Mouse (Mus musculus) heart, embryonic 15.5 days (tissue): ENCODE measurements around the gene Zfp677. TPM values are rescaled to one million over a fixed set of nuclear protein-coding genes. Genes with fewer than 3 reads are reported as not detected.
"Not testable (repeated sequence)": the region's sequence is repeated elsewhere in the genome, so short reads cannot be mapped to it uniquely, and the experiment has no call there.

Source experiments
- ATAC-seq: fragments of 200-750 bp; cut with Nextera tagmentation; replicated peaks from 2 replicates; pipeline ENCODE4 v1.8.0; 2017; ENCODE audit warnings: low read depth, moderate TSS enrichment; ENCODE audit not compliant: insufficient number of reproducible peaks, insufficient read depth, low FRiP score
- H3K27ac ChIP-seq: fragments of 300-500 bp; sonication (generic); 2 replicates; pipeline ENCODE4 v1.5.1; 2015; ENCODE audit warnings: mild to moderate bottlenecking, inconsistent platforms
- H3K27me3 ChIP-seq: fragments of 300-500 bp; sonication (generic); 2 replicates; pipeline ENCODE4 v1.6.1; 2015; ENCODE audit warnings: inconsistent platforms
- H3K36me3 ChIP-seq: fragments of 300-500 bp; sonication (generic); 2 replicates; pipeline ENCODE4 v1.6.1; 2015; ENCODE audit warnings: mild to moderate bottlenecking, inconsistent platforms
- H3K4me1 ChIP-seq: fragments of 300-500 bp; sonication (generic); replicated peaks from 2 replicates; pipeline ENCODE4 v1.6.1; 2015; ENCODE audit warnings: inconsistent platforms
- H3K4me2 ChIP-seq: fragments of 300-500 bp; sonication (generic); 2 replicates; pipeline ENCODE4 v1.6.1; 2015; ENCODE audit warnings: inconsistent platforms, mild to moderate bottlenecking, moderate library complexity
- H3K4me3 ChIP-seq: fragments of 300-500 bp; sonication (generic); 2 replicates; pipeline ENCODE4 v1.5.1; 2015; ENCODE audit warnings: mild to moderate bottlenecking, inconsistent platforms
- H3K9ac ChIP-seq: fragments of 300-500 bp; sonication (generic); 2 replicates; pipeline ENCODE4 v1.6.1; 2015; ENCODE audit warnings: mild to moderate bottlenecking, inconsistent platforms
- H3K9me3 ChIP-seq: fragments of 300-500 bp; sonication (generic); replicated peaks from 2 replicates; pipeline ENCODE4 v1.6.1; 2016; ENCODE audit warnings: inconsistent platforms
- WGBS: fragments of 180-500 bp; shearing (Covaris S2); methylation state at CpG from one replicate; pipeline ENCODE4 v1.1.7; 2015; ENCODE audit warnings: mixed read lengths; 5-methylcytosine and 5-hydroxymethylcytosine counted together
- polyA plus RNA-seq: library from polyadenylated mRNA; unstranded; fragments of >200 nt; fragmentation: Nextera tagmentation; extraction: Ambion mirVana; gene quantifications from 2 replicates; pipeline ENCODE4 v1.2.1, GENCODE M21; 2015

Gene Zfp677
- 1.9 and 2.0 TPM in 2 replicates for polyA plus RNA-seq

DNA sequence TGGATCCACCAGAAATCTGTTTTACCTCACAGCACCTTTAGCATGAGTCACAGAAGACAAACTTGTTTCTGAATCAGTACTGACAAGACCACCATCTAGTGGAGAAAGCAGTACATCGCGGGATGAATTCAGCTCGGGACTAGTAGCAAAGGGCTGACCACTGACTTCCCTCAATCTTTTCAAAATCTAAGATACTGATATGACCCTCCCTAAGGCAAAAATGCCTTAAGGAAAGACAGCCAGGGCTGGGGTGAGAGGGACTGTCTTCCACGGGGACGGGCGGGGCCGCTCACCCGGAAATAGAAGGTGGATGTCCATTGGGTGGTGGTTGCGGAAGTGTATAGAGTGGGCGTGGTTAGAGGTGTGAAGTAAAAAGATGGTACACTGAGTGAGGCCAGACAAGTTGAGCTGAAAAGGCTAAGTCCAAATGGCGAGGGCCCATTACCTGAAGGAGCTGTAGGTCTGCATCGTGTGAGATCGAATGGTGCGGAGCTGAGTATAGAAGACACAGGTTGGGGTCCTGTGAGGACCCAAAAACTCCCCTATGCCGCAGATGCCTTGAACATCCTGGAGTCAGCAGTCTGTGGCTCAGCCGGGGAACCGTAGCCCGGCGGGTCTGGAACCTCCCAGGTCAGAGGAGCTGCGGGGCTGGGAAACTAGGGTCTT, at the start of gene Zfp677:
Gene Zfp677, plus strand, starts transcription at position 358 of the 666 bp plus-strand sequence.
- 3% methylated on average over 20 of the region's 20 CpGs for WGBS
- Histone ChIP-seq H3K4me3 (peak within 1 kb of the TSS; percentile 68), H3K36me3 (no peaks in the 10 kb centered on the region), H3K4me1 (peaks cover 2% of the 10 kb centered on the region; the same call in 1 of the 2 replicates), H3K4me2 (peak within 1 kb of the TSS; percentile 93), H3K9ac (peak within 1 kb of the TSS; percentile 57), H3K27me3 (no peaks in the 10 kb centered on the region), H3K9me3 (no peaks in the 10 kb centered on the region), H3K27ac (peak within 1 kb of the TSS; percentile 50; the same call in 1 of the 2 replicates)
- ATAC-seq = peak; percentile 98

DNA sequence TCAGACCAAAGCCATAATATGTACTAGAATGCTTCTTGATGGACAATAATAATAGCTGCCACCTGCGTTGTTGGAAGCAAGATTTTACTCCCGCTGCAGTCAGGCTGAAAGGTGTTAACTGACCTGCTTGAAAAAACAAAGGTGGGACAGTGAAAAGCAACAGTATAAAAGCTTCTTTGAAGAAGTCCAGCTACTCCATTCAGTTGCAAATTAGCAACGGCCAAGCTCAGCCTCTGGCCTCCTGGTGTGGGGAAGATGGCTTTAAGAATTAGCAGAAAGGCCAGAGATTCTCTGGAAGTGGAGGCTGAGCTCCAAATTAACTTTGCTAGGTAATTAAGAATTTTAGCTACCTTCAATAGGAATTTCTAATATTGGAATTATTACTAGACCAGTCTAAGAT, 15.5 kb upstream of the Zfp677 start:
- H3K4me3 ChIP-seq, H3K9me3 ChIP-seq, H3K36me3 ChIP-seq, H3K27me3 ChIP-seq, H3K4me1 ChIP-seq, H3K9ac ChIP-seq, H3K27ac ChIP-seq, H3K4me2 ChIP-seq, ATAC-seq: not testable (repeated sequence)
- 34% methylated on average over 3 of the region's 3 CpGs for WGBS

- Histone ChIP-seq H3K4me2 (peak overlapping the region; percentile 84), H3K27ac (no peak overlapping the region), H3K9me3 (no peaks in the 10 kb centered on the region), H3K9ac (peak overlapping the region; percentile 49), H3K4me1 (no peaks in the 10 kb centered on the region), H3K36me3 (no peaks in the 10 kb centered on the region), H3K4me3 (peak overlapping the region; percentile 54), H3K27me3 (no peaks in the 10 kb centered on the region)
- ATAC-seq = peak; percentile 70; the same call in 1 of the 2 replicates
- 6% methylated on average over 31 of the region's 31 CpGs for WGBS
These were observed 13.4 kb upstream of the Zfp677 start for GRCm38 (mm10) chr17:21369925-21370719.

DNA sequence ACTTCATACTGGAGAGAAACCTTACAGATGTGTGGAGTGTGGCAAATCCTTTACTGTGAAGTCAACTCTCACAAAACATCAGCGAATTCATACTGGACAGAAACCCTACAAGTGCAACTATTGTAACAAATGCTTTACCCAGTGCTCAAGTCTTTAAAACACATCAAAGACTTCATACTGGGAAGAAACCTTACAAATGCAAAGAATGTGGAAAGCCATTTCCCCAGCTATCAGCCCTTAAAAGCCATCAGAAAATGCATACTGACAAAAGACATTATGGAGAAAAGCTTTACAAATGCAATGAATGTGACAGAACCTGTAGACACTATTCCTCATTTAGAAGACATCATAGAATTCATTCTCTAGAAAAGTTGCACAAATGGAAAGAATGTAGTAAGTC, 8.2 kb upstream of the Zfp677 start:
- Histone ChIP-seq H3K9ac (no peak overlapping the region), H3K9me3 (no peaks in the 10 kb centered on the region), H3K4me3 (no peak overlapping the region), H3K27ac (no peak overlapping the region), H3K36me3 (no peaks in the 10 kb centered on the region), H3K27me3 (0 out of 2 replicates have a peak, but pooled peaks cover 4% of the 10 kb centered on the region), H3K4me2 (no peak overlapping the region), H3K4me1 (no peaks in the 10 kb centered on the region)
- WGBS = 45% methylated on average over 1 of the region's 1 CpGs
- ATAC-seq = no peak

DNA sequence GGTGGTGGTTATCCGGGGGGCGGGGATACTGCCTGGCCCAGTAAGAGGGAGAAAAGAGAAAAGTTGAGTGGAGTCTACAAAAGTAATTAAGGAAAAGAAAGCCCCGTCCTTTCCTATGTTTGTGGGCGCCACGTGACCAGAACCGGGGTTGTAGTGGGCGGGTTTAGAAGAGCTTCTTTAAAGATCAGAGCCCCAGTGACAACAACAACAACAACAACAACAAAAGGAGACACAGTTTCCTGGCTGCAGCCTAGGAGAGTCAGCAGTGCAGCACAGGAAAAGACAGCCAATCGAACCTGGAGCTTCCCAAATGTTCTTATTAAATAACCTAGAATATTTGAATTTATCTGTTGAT, 486 bp downstream of the Zfp677 start:
- peaks cover 2% of the 10 kb centered on the region; the same call in 1 of the 2 replicates for H3K4me1 ChIP-seq
- ATAC-seq = no peak; the same call in 1 of the 2 replicates
- peak overlapping the region; percentile 50; the same call in 1 of the 2 replicates for H3K27ac ChIP-seq
- H3K9ac ChIP-seq = peak overlapping the region; percentile 57
- WGBS = 6% methylated on average over 8 of the region's 8 CpGs
- H3K4me3 ChIP-seq = peak overlapping the region; percentile 68
- H3K27me3 ChIP-seq = no peaks in the 10 kb centered on the region
- peak overlapping the region; percentile 93 for H3K4me2 ChIP-seq
- no peaks in the 10 kb centered on the region for H3K36me3 ChIP-seq
- H3K9me3 ChIP-seq = no peaks in the 10 kb centered on the region

- H3K27ac ChIP-seq = peak within 1 kb of the TSS; percentile 85
- peak within 1 kb of the TSS; percentile 63 for H3K9ac ChIP-seq
- no peaks in the 10 kb centered on the region for H3K36me3 ChIP-seq
- under 1% methylated on average over 22 of the region's 22 CpGs for WGBS
- peak; percentile 97 for ATAC-seq
- H3K4me3 ChIP-seq = peak within 1 kb of the TSS; percentile 66
- 0 out of 2 replicates have a peak, but pooled peaks cover 5% of the 10 kb centered on the region for H3K4me1 ChIP-seq
- no peaks in the 10 kb centered on the region for H3K9me3 ChIP-seq
- H3K4me2 ChIP-seq = peak within 1 kb of the TSS; percentile 83
- no peaks in the 10 kb centered on the region for H3K27me3 ChIP-seq
These were observed 39.4 kb downstream of the Zfp677 start, which contains the start of gene Zfp54 for GRCm38 (mm10) chr17:21422664-21423599. Gene Zfp54 (plus strand): TSS chr17:21423227.

DNA sequence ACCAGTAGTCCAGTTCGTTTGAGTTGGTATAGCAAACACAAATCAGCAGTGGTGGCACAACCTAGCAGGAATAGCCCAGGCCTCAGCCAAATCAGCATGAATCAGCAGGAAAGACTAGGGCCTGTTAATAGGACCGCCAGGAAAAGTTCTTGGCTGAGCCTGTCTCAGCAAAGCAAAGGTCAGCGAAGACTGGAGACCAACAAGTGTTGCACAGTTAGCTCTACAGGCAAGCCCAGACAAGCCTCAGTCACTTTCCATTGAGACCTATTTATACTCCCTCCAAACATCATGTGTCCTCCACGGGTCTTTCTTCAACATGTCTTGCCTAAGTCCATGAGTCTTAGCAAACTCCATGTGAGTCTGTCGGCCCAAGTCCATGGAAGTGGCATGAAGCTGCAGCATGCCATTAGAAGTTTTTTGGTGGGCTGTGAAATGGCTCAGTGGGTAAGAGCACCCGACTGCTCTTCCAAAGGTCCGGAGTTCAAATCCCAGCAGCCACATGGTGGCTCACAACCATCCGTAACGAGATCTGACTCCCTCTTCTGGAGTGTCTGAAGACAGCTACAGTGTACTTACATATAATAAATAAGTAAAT, 55.4 kb downstream of the Zfp677 start:
- 71% methylated on average over 9 of the region's 9 CpGs for WGBS
- H3K4me1 ChIP-seq, H3K9me3 ChIP-seq, H3K27me3 ChIP-seq, H3K27ac ChIP-seq, H3K4me2 ChIP-seq, H3K9ac ChIP-seq, ATAC-seq, H3K36me3 ChIP-seq, H3K4me3 ChIP-seq: not testable (repeated sequence)

Other genes with a start within 250 kb of the Zfp677 start
- not detected in 2 replicates for gene Vmn1r234, start 157.7 kb upstream of the Zfp677 start, polyA plus RNA-seq
- gene Vmn1r235, start 127.3 kb upstream of the Zfp677 start, polyA plus RNA-seq = not detected in 2 replicates
- not detected in 2 replicates for gene Vmn1r236, start 100.8 kb upstream of the Zfp677 start, polyA plus RNA-seq
- not detected in 2 replicates for gene Vmn1r237, start 71.9 kb upstream of the Zfp677 start, polyA plus RNA-seq
- 2.8 and 4.9 TPM in 2 replicates for gene Zfp54, start 39.5 kb downstream of the Zfp677 start, polyA plus RNA-seq
- gene Zfp51, start 66.6 kb downstream of the Zfp677 start, polyA plus RNA-seq = 9.3 and 11.0 TPM in 2 replicates
- 4.9 and 6.9 TPM in 2 replicates for gene Zfp53, start 105.2 kb downstream of the Zfp677 start, polyA plus RNA-seq
- gene Zfp52, start 151.8 kb downstream of the Zfp677 start, polyA plus RNA-seq = 4.0 TPM in 2 replicates
- 9.7 and 11.4 TPM in 2 replicates for gene Zfp948, start 183.3 kb downstream of the Zfp677 start, polyA plus RNA-seq